Mouse (Mus musculus): ENCODE data around the gene Klhl29. TPM values are rescaled to one million over a fixed set of nuclear protein-coding genes. Genes with fewer than 3 reads are reported as not detected.

The Klhl29 gene
- polyA plus RNA-seq, 1 experiment from 2014 or later = 0.60 TPM

DNA sequence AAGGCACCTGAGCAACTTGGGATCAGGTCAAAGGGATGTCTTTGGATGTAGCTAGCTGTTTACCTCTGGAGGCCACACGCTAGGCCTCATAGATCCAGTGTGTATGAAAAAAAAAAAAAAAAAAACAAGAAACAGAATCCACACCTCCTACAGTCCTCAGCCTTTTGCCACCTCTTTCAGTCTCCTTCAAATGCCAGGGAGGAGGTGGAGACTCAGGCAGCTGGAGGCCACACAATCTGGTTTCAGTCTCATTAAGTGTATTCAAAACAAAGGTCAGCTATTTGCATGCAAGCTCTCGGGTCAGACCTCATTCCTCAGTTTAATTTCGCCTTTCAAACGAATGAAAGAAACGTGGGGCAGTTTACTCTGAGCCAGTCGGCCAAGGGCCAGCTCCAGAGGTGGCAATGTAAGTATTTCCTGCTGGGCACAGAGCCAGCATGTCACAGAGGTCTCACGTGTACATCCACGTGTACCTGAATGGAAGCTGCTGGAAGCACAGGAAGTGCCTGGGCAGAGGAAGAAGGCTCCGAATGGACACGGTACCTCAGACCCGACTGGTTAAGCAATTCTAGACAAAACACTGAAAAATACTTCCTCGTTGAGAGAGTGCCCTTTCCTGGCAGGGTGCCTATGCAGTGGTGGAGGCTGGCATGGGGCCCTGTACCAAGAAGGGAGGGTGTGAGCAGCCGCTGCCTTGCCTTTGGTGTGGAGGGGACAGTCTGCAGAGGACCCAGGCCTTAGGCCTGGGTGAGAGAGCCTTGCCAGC is 162.0 kb downstream of the Klhl29 start:
- H3K27me3 ChIP-seq (ENCODE audit: insufficient read depth, poor library complexity, severe bottlenecking) = no peaks in the 10 kb centered on the region
- no peaks in the 10 kb centered on the region for H3K36me3 ChIP-seq
- no peak overlapping the region for H3K4me3 ChIP-seq
- no peaks in the 10 kb centered on the region for H3K9me3 ChIP-seq
- 34% methylated on average over 13 of the region's 13 CpGs for WGBS
- DNase-seq (ENCODE audit: low spot score) = no peak
- peak overlapping the region; percentile 17; the same call in 1 of the 2 replicates for H3K27ac ChIP-seq
- peaks cover 20% of the 10 kb centered on the region for H3K4me1 ChIP-seq

DNA sequence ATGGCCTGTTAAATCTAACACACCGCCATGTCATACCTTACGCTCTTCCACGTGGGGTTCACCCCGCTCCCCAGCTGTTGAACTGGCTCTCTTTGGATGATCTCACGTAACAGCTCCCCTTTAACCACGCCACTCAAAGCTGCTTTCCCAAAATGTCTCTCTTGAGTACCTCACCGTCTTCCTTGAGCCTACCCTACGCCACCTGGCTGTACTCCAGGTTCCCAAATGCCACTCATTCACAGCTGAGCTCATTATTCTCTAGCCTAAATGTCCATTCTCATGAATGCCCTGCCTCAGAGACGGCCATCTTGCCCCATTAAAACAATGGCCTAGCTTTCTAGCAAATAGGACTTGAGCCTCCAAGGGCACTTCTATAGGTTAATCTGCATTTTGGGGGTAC is 163.6 kb downstream of the Klhl29 start:
- Histone ChIP-seq H3K27me3 (ENCODE audit: insufficient read depth, poor library complexity, severe bottlenecking) (no peaks in the 10 kb centered on the region), H3K36me3 (no peaks in the 10 kb centered on the region), H3K4me1 (peaks cover 20% of the 10 kb centered on the region), H3K27ac (no peak overlapping the region), H3K4me3 (no peak overlapping the region), H3K9me3 (no peaks in the 10 kb centered on the region)
- 87% methylated on average over 9 of the region's 9 CpGs for WGBS
- no peak for DNase-seq (ENCODE audit: low spot score)

DNA sequence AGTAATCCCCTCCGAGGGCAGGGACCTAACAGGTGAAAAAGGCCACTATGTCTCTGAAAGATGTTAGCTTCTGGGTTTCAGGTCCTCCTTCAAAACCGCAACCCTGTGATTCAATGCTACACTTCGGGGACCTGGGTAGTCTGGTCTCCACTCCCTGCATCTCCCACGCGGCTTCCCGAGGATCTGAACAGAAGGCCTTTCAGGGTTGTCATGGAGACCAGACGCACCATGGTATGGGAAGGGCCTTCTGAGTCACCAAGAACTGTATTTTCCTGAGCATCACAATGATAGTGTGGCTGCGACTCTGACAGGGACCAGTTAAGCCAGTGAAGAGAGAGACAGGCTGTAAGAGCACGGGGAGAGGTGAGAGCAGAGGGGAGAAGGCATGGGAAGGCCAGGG is 164.7 kb downstream of the Klhl29 start:
- Histone ChIP-seq H3K9me3 (no peaks in the 10 kb centered on the region), H3K4me1 (peaks cover 14% of the 10 kb centered on the region), H3K27me3 (ENCODE audit: insufficient read depth, poor library complexity, severe bottlenecking) (0 out of 2 replicates have a peak, but pooled peaks cover 4% of the 10 kb centered on the region), H3K4me3 (no peak overlapping the region), H3K27ac (no peak overlapping the region), H3K36me3 (no peaks in the 10 kb centered on the region)
- 65% methylated on average over 9 of the region's 9 CpGs for WGBS
- DNase-seq (ENCODE audit: low spot score) = no peak

DNA sequence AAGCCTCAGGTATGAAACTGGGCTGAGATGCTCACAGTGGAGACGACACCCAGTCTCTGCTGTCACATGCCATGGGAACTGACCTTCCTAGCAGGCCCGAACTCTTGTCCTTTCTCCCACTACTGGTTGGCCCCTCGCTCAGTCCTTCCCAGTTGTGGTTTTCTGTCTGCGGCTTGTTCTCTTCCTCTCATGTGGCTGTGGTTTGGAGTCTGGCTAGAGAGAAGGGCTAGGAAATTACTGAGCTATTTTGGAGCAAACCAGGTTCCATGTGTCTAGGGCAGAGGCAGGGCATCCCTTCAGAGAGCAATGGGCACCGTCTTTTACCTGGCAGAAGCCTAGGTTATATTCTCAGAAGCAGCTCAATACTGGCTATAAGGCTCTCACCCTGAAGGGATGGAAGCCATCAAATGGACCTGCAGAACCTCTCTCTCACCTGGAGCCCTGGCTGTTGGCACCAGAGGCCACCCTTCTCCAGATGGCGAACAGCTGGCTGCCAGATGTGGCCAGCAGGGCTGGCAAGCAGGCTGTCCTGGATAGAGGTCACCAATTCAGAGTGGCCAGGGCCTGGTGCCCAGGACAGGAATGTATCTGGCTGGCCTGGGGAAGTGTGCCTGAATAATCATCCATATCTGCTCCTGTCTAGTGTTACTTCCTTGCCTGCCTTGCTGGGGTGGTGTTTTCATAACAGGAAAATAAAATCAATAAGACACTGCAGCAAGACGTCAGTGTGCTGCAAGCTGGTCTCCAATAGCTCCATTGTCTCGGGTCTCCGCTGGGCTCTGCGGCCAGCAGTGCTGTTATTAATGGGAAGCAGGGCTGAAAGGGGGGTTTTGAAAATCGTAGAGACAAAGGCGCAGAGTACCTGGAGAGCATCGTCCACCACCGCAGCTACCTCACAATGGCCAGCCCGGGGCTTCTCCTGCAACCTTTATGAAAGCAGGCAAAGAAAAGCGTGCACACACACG is 167.3 kb downstream of the Klhl29 start:
- H3K36me3 ChIP-seq = no peaks in the 10 kb centered on the region
- 79% methylated on average over 17 of the region's 17 CpGs for WGBS
- DNase-seq (ENCODE audit: low spot score) = no peak
- no peak overlapping the region for H3K4me3 ChIP-seq
- no peaks in the 10 kb centered on the region for H3K9me3 ChIP-seq
- peak overlapping the region; percentile 33 for H3K27ac ChIP-seq
- H3K4me1 ChIP-seq = peaks cover 13% of the 10 kb centered on the region
- H3K27me3 ChIP-seq (ENCODE audit: insufficient read depth, poor library complexity, severe bottlenecking) = 0 out of 2 replicates have a peak, but pooled peaks cover 4% of the 10 kb centered on the region

DNA sequence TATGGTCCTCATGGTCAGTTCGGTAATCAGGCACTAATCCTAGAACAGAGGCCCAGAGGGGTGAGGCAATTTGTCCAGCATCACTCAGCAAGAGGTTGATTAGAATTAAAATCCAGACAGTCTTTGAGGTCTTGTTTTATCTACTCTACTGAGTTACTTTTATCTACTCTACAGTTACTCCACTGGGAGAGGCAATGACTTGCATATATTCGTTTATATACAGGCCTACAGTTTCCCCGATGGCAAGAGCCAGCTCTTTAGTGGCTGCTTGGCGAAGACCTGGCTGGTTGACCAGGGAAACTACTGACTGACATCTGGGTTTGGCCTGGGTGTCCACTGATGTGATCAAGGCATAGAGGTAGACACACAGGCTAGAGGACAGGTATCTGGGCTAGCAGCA is 168.3 kb downstream of the Klhl29 start:
- H3K27ac ChIP-seq = no peak overlapping the region
- no peaks in the 10 kb centered on the region for H3K36me3 ChIP-seq
- WGBS = 75% methylated on average over 4 of the region's 4 CpGs
- H3K4me1 ChIP-seq = peaks cover 17% of the 10 kb centered on the region
- H3K9me3 ChIP-seq = no peaks in the 10 kb centered on the region
- 0 out of 2 replicates have a peak, but pooled peaks cover 4% of the 10 kb centered on the region for H3K27me3 ChIP-seq (ENCODE audit: insufficient read depth, poor library complexity, severe bottlenecking)
- DNase-seq (ENCODE audit: low spot score) = no peak
- H3K4me3 ChIP-seq = no peak overlapping the region

DNA sequence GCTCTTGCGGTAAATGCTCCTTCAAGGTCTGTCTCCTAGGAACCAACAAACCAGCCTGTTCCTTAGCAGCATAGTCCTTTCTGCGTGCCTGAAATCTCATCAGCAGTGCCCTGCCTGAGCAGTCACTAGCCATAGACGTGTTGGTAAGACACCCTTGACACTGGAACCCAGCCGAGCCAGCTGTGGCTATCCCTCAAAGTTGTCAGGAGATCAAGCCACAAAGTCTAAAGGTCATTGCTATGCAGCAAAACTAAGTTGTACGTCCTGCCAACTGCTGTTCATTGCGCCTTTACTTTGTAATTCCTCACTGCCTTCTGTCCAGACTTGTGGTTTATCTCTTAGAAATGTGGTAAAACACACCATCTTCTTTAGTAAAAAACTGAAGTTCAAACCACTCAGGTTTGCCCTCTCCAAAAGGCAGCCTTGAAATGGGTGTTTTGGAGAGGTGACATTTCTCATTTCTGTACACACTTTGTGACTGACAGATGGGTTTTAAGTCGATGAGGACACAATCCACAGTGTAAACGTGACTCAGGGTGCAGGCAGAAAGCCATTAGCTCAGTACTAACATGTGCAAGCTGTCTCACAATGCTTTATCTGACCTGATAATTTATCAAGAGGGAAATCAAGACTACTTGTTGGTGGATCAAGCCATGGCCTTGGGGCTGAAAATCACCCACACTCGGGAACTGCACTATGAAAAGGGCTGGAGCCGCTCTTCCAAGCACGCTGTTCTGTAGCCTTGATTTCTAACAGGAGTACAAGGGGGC is 171.2 kb downstream of the Klhl29 start:
- Histone ChIP-seq H3K4me3 (no peak overlapping the region), H3K36me3 (no peaks in the 10 kb centered on the region), H3K9me3 (no peaks in the 10 kb centered on the region), H3K27me3 (ENCODE audit: insufficient read depth, poor library complexity, severe bottlenecking) (0 out of 2 replicates have a peak, but pooled peaks cover 4% of the 10 kb centered on the region), H3K27ac (no peak overlapping the region), H3K4me1 (peaks cover 12% of the 10 kb centered on the region)
- DNase-seq (ENCODE audit: low spot score) = no peak
- 76% methylated on average over 11 of the region's 11 CpGs for WGBS

DNA sequence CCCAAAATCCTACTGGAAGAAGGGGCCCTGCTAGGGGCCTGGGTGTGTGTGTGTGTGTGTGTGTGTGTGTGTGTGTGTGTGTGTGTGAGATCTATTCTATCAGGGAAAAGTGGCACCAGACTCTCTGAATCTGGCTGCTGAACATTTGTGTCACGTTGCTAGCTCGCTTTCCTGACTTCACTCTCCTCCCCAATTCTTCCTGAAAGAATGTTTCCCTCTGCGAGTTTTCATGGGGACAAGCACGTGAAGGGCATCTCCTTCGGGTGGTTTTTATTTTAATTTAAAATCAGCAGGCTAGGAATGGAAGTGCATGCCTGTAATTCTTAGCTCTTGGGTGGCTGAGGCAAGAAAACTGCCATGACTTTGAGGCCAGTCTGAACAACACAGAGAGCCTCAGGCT is 172.1 kb downstream of the Klhl29 start:
- H3K9me3 ChIP-seq = no peaks in the 10 kb centered on the region
- H3K27ac ChIP-seq = no peak overlapping the region
- no peak for DNase-seq (ENCODE audit: low spot score)
- H3K4me3 ChIP-seq = no peak overlapping the region
- WGBS = 69% methylated on average over 5 of the region's 5 CpGs
- no peaks in the 10 kb centered on the region for H3K36me3 ChIP-seq
- H3K27me3 ChIP-seq (ENCODE audit: insufficient read depth, poor library complexity, severe bottlenecking) = 0 out of 2 replicates have a peak, but pooled peaks cover 4% of the 10 kb centered on the region
- H3K4me1 ChIP-seq = peaks cover 12% of the 10 kb centered on the region; the same call in 1 of the 2 replicates

DNA sequence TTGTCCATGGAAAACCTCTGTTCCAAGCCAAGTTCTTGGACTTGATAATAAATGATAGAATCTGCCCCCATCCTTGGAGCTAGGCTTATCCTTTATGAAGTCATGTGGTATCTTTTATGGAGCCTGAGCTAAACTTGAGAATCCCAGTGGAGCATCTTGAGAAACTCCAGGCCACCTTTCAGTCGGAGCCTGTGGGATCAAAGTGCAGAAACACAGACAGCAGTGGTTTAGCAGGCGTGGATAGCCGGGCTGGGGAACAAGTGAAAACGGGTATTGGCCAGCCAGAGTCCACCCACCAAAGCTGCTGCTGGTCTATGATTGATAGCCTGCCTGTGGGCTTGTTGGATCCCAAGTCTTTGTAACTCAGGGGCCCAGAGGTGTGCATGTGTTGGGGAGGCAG is 177.2 kb downstream of the Klhl29 start:
- Histone ChIP-seq H3K27ac (no peak overlapping the region), H3K27me3 (ENCODE audit: insufficient read depth, poor library complexity, severe bottlenecking) (no peaks in the 10 kb centered on the region), H3K36me3 (no peaks in the 10 kb centered on the region), H3K4me3 (no peak overlapping the region), H3K9me3 (no peaks in the 10 kb centered on the region), H3K4me1 (peaks cover 5% of the 10 kb centered on the region; the same call in 1 of the 2 replicates)
- no peak for DNase-seq (ENCODE audit: low spot score)
- whole genome bisulfite sequencing = 53% methylated on average over 4 of the region's 4 CpGs

DNA sequence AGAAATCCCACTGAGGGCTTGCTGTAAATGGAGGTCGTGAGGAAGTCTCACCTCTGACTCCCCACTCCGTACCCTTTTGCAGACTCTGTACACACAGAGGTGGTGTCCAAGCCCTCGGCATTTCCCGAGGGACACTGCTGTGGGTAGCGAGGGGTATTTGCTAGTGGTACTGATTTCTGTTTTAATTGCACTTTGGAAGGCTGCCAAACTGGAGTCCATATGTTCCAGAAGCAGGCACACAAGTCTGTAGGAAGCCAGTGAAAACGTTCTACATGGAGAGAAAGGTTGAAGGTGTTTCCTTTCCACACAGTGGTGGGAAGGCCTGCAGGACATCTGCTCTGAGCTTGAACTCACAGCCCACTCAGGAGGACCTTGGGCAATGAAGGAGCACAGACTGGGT is 181.3 kb downstream of the Klhl29 start:
- no peak overlapping the region for H3K4me3 ChIP-seq
- H3K36me3 ChIP-seq = no peaks in the 10 kb centered on the region
- peaks cover 30% of the 10 kb centered on the region for H3K4me1 ChIP-seq
- H3K27ac ChIP-seq = no peak overlapping the region
- 77% methylated on average over 6 of the region's 6 CpGs for WGBS
- H3K27me3 ChIP-seq (ENCODE audit: insufficient read depth, poor library complexity, severe bottlenecking) = no peaks in the 10 kb centered on the region
- no peak for DNase-seq (ENCODE audit: low spot score)
- H3K9me3 ChIP-seq = no peaks in the 10 kb centered on the region

DNA sequence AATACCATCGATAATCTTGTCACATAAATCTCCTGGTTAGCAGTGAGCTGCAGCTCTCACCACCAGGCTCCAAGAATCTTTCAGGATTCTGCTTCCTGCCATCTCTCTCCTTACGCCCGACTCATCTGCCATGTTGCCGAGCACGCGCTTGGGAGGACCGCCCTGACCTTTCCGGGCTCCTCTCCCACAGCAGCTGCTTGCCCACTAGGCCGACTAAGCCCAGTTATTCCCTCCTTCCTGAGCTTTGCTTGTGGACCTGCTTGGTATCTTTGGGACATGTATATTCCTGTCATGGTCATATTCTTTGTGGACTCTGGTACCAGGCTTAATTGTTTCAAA is 183.1 kb downstream of the Klhl29 start:
- H3K36me3 ChIP-seq = no peaks in the 10 kb centered on the region
- WGBS = 54% methylated on average over 9 of the region's 9 CpGs
- H3K9me3 ChIP-seq = no peaks in the 10 kb centered on the region
- DNase-seq (ENCODE audit: low spot score) = no peak
- peaks cover 47% of the 10 kb centered on the region for H3K4me1 ChIP-seq
- no peak overlapping the region for H3K4me3 ChIP-seq
- peak overlapping the region; percentile 85 for H3K27ac ChIP-seq
- no peaks in the 10 kb centered on the region for H3K27me3 ChIP-seq (ENCODE audit: insufficient read depth, poor library complexity, severe bottlenecking)

DNA sequence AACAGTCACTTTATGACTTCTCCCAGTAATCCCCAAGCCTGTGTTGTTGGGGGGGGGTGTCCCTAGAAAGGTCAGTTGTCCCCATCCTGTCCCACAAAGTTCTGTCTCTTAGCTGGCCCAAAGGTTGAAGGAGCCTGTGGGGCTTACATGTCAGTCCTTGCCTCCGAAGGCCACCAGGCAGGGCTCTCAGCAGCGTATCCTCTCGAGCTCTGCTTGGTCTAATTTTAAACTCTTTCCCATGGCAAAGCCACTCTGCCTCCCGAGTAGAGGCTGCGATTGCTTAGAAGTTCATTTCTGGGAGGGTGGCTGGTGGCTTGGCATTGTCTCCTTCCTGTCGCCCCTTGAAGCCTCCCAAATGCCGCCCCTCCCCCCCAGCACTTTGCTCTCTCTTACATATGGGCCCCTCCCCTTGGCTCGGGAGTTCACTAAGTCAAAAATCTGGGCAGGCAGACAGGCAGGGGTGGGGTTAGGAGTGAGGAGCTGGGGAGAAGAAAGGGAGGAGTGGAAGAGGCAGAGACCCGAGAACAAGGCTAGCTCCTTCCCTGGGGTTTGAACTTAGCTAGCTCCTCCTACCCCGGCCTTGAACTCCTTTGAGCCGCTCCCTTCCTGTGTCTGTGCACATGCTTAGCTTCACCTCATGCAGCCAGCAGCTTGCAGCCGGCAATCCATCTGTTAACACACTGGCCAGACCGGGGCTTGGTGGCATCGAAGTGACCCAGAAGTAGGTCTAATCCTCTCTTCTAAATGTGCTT is 183.7 kb downstream of the Klhl29 start:
- no peaks in the 10 kb centered on the region for H3K9me3 ChIP-seq
- WGBS = 6% methylated on average over 14 of the region's 14 CpGs
- H3K27me3 ChIP-seq (ENCODE audit: insufficient read depth, poor library complexity, severe bottlenecking) = no peaks in the 10 kb centered on the region
- DNase-seq (ENCODE audit: low spot score) = no peak
- peak overlapping the region; percentile 85 for H3K27ac ChIP-seq
- peaks cover 51% of the 10 kb centered on the region for H3K4me1 ChIP-seq
- H3K4me3 ChIP-seq = peak overlapping the region; percentile 35
- no peaks in the 10 kb centered on the region for H3K36me3 ChIP-seq

DNA sequence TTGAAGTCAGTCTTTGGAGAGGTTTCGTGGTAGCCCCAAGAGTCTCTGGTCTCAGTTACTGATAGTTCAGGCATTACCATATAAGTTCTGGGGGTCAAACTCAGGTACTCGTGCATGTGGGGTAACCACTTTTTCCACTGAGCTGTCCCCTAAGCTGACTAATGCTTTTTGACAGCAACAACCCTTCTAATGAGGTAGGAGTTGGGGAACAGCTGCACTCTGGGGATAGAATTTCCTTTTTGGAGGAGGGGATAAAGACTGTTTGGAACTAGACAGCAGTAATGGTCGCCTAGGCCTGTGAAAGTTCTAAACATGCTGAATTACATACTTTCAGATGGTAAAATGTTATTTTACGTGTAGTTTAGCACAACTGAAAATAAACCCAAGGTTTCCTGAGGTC is 184.3 kb downstream of the Klhl29 start:
- Histone ChIP-seq H3K36me3 (no peaks in the 10 kb centered on the region), H3K4me1 (peaks cover 54% of the 10 kb centered on the region), H3K27me3 (ENCODE audit: insufficient read depth, poor library complexity, severe bottlenecking) (no peaks in the 10 kb centered on the region), H3K9me3 (no peaks in the 10 kb centered on the region), H3K4me3 (no peak overlapping the region), H3K27ac (peak overlapping the region; percentile 85)
- 64% methylated on average over 4 of the region's 4 CpGs for WGBS
- DNase-seq (ENCODE audit: low spot score) = no peak
